Mouse (Mus musculus) liver, postnatal 0 days (tissue): ENCODE data around the gene Pcdh15.

ENCODE experiments used
- CTCF ChIP-seq: sonication (generic); IDR thresholded peaks from 2 replicates; pipeline ENCODE4 v1.5.1; 2016; ENCODE audit warnings: antibody characterized with exemption, low read depth
- EP300 ChIP-seq: IDR thresholded peaks from 2 replicates; pipeline ENCODE4 v1.6.1; 2016; ENCODE audit warnings: antibody characterized with exemption, low read depth, mild to moderate bottlenecking

GRCm38 (mm10) chr10:73700519-73701286 lies 601.6 kb downstream of the Pcdh15 start:
- TF ChIP-seq CTCF (no peak), EP300 (no peak)
